17 mouse cellular contexts compared by ENCODE assay signal in the genomic region with DNA sequence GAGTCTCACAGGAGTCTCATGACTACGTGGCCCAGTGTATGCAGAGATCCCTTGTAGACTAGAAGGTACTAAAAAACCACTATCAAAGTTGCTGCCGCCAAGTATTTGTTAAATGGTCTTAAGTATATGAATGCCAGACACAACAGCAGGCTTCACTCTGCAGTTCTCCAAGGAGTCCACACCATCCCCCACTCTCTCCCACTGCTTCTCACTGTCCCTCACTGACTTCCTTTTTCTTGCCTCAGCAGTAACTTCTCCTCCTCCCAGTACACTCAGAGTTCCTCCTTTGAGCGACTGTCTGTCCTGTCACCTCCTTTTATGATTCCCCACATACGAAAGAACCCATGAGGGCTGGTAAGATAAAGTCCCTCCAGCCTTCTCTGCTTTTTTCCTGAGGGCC.
DNase-seq lines count a peak whose midpoint lies in the region; ATAC-seq and TF ChIP-seq lines count a peak whose summit lies in the region.
"Had no signal": no experiment of that assay in that cellular context is flagged by ENCODE, and none has a peak within 500 bp of the region (broad histone marks: within the 10 kb centered on the region; RNA-seq: fewer than 3 reads in every experiment).

No protein-coding gene starts in this region.

- no peak overlapping the region for H3K27ac ChIP-seq in heart, embryonic 12.5 days (ENCODE audit: poor library complexity, severe bottlenecking)
- H3K27ac ChIP-seq in lung, embryonic 14.5 days (ENCODE audit: low read depth) = no peak overlapping the region
- no peak overlapping the region for H3K27ac ChIP-seq in liver, adult 2 months (replicated peaks; ENCODE audit: insufficient read depth, low read depth, low read length)
- no peak overlapping the region for H3K27ac ChIP-seq in embryonic facial prominence, embryonic 10.5 days (replicated peaks)

- no peak overlapping the region for H3K4me2 ChIP-seq in heart, embryonic 12.5 days
- H3K4me2 ChIP-seq in lung, embryonic 14.5 days = no peak overlapping the region

- intact Hi-C loops in heart, postnatal 10 days (cut with DNase I) = no loop called here

- 37% methylated on average over 4 of the region's 4 CpGs for WGBS in heart, embryonic 12.5 days
- 36% methylated on average over 4 of the region's 4 CpGs for WGBS in lung, embryonic 14.5 days
- 69% methylated on average over 4 of the region's 4 CpGs for WGBS in liver, adult 2 months
- WGBS in embryonic facial prominence, embryonic 10.5 days = 76% methylated on average over 4 of the region's 4 CpGs

- H3K79me2 ChIP-seq in liver, adult 2 months (ENCODE audit: control insufficient read depth, insufficient read depth, low read length) = no peaks in the 10 kb centered on the region

- H3K4me3 ChIP-seq in heart, embryonic 12.5 days = no peak overlapping the region
- H3K4me3 ChIP-seq in lung, embryonic 14.5 days (ENCODE audit: low read depth, low read length) = no peak overlapping the region
- no peak overlapping the region for H3K4me3 ChIP-seq in liver, adult 2 months (ENCODE audit: insufficient read depth, low read depth, low read length)
- no peak overlapping the region for H3K4me3 ChIP-seq in embryonic facial prominence, embryonic 10.5 days

- TF ChIP-seq POLR2A in liver, adult 2 months (IDR thresholded peaks at IDR 0.05; ENCODE audit: extremely low read depth, insufficient read depth, low read length) = no peak

- no peak overlapping the region for H3K9ac ChIP-seq in heart, embryonic 12.5 days
- no peak overlapping the region for H3K9ac ChIP-seq in lung, embryonic 14.5 days
- no peak overlapping the region for H3K9ac ChIP-seq in liver, adult 2 months (ENCODE audit: low read depth, low read length)
- H3K9ac ChIP-seq: forebrain, postnatal 0 days had no signal

- no peaks in the 10 kb centered on the region for H3K36me3 ChIP-seq in heart, embryonic 12.5 days
- H3K36me3 ChIP-seq in lung, embryonic 14.5 days (ENCODE audit: insufficient read depth) = no peaks in the 10 kb centered on the region
- H3K36me3 ChIP-seq in liver, adult 2 months (ENCODE audit: control insufficient read depth, insufficient read depth, low read length) = peaks cover 2% of the 10 kb centered on the region; the same call in 1 of the 2 replicates
- no peaks in the 10 kb centered on the region for H3K36me3 ChIP-seq in embryonic facial prominence, embryonic 10.5 days (replicated peaks)

- no peaks in the 10 kb centered on the region for H3K9me3 ChIP-seq in heart, embryonic 12.5 days (replicated peaks)
- no peaks in the 10 kb centered on the region for H3K9me3 ChIP-seq in lung, embryonic 14.5 days (ENCODE audit: low read depth, low read length)
- H3K9me3 ChIP-seq in embryonic facial prominence, embryonic 10.5 days = no peaks in the 10 kb centered on the region

- TF ChIP-seq CTCF in lung, embryonic 14.5 days (IDR thresholded peaks at IDR 0.05; ENCODE audit: low read depth) = no peak
- no peak for TF ChIP-seq CTCF in liver, adult 2 months (IDR thresholded peaks at IDR 0.05; ENCODE audit: low read depth, low read length)

- no peaks in the 10 kb centered on the region for H3K27me3 ChIP-seq in heart, embryonic 12.5 days (replicated peaks)
- no peaks in the 10 kb centered on the region for H3K27me3 ChIP-seq in lung, embryonic 14.5 days (ENCODE audit: insufficient read depth, low read length)
- no peaks in the 10 kb centered on the region for H3K27me3 ChIP-seq in liver, adult 2 months (ENCODE audit: control insufficient read depth, insufficient read depth, low read length)
- no peaks in the 10 kb centered on the region for H3K27me3 ChIP-seq in embryonic facial prominence, embryonic 10.5 days (replicated peaks; ENCODE audit: low read depth, poor library complexity, severe bottlenecking)

- no peak for ATAC-seq in heart, embryonic 12.5 days (ENCODE audit: insufficient number of reproducible peaks, low FRiP score)
- ATAC-seq in lung, embryonic 14.5 days (ENCODE audit: insufficient read depth) = peak; percentile 52; the same call in 1 of the 2 replicates
- ATAC-seq: forebrain, postnatal 0 days; midbrain, embryonic 16.5 days had no signal

- peak; percentile 49 to 52 for DNase-seq in heart, postnatal 10 days
- DNase-seq in lung, embryonic 14.5 days = peak; percentile 60
- DNase-seq in lung, adult 18-20 months = no peak
- peak; percentile 26 for DNase-seq in liver, adult 2 months (ENCODE audit: extremely low read depth, low read depth, low spot score)
- peak; percentile 57 for DNase-seq in lung, postnatal 36 days
- no peak for DNase-seq in thymus, adult 18-20 months
- no peak for DNase-seq in embryonic facial prominence, embryonic 10.5 days (ENCODE audit: low spot score)
- DNase-seq: adrenal gland, adult 8-10 months; cerebellum, adult 9-10 months; embryo, embryonic 11 days; forebrain, postnatal 0 days; gastrocnemius, postnatal 25 days; layer of hippocampus, adult 9-11 months; right cerebral cortex, postnatal 25 days; thymus, postnatal 4 days had no signal

- peaks cover 8% of the 10 kb centered on the region; the same call in 1 of the 2 replicates for H3K4me1 ChIP-seq in heart, embryonic 12.5 days (replicated peaks)
- no peaks in the 10 kb centered on the region for H3K4me1 ChIP-seq in lung, embryonic 14.5 days (ENCODE audit: insufficient read depth)
- H3K4me1 ChIP-seq in liver, adult 2 months (ENCODE audit: control insufficient read depth, insufficient read depth, low read length) = no peaks in the 10 kb centered on the region
- no peaks in the 10 kb centered on the region for H3K4me1 ChIP-seq in embryonic facial prominence, embryonic 10.5 days

Comparison
In these comparisons a context has a peak if more than half of its experiments do, and no peak if none do; other contexts are left out.
1. DNase-seq: peak in heart, postnatal 10 days (2 of 2), lung, embryonic 14.5 days (single experiment), liver, adult 2 months (single experiment) and lung, postnatal 36 days (single experiment); none in lung, adult 18-20 months (0 of 2), thymus, adult 18-20 months (0 of 2) and embryonic facial prominence, embryonic 10.5 days (single experiment).